Mouse (Mus musculus) embryo, embryonic 9.5 days (tissue): ENCODE data around the gene Grik4.

Source experiments
- DNase-seq: peaks from one replicate; pipeline ENCODE4 v3.0.0-alpha.2; 2017; ENCODE audit errors: extremely low spot score

Gene Grik4

DNA sequence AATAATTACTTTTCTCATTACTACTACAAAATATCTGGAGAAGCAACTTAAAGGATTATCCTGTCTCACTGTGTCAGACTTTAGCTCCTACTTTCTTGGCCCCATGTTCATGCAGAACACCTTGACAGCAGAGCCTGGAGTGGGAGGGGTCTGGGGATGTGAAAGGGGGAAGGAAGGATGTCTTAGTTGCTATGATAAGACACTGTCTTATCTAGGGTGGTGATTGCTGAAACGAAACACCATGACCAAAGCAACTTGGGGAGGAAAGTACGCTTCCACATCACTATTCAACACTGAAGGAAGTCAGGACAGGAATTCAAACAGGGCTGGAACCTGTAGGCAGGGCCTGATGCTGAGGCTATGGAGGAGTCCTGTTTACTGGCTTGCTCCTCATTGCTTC, 448.0 kb downstream of the Grik4 start:
- no peak for DNase-seq

GRCm38 (mm10) chr9:42491780-42492179, 452.5 kb downstream of the Grik4 start:
- no peak for DNase-seq

DNA sequence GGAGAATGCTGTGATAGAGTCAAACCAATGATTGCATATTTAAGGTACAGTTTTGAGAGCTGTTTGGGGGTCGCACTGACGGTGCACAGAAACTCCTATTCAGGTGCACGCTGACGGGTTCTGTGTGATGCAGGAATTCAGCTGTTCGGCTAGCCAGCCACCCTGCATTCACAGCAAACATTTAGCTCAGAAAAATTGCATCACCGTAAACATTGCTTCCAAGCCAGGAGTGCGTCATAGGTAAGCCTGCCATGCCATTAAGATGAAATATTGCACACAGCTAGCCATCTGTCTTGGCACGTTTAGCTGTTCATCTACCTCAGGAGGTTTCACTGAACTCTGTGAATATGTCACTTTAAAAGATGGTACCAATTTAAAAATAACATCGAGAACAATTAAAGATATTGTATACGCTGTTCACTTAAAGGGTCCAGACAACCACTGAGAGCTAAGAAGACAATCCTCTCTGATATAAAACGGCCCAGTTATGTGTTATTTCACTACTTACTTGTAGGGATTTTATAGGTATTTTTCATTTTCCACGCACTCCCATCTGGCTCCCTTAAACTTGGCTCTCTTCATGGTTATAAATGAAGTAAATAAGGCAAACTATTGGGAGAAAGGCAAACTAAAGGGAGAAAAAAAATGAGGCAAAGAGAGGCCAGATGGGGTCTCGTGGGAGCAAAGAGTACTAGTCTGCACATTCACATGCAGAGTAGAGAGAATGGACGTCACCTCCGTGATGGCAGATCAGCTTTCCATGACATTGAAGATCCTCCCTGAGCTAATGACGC, 453.5 kb downstream of the Grik4 start:
- DNase-seq = no peak

DNA sequence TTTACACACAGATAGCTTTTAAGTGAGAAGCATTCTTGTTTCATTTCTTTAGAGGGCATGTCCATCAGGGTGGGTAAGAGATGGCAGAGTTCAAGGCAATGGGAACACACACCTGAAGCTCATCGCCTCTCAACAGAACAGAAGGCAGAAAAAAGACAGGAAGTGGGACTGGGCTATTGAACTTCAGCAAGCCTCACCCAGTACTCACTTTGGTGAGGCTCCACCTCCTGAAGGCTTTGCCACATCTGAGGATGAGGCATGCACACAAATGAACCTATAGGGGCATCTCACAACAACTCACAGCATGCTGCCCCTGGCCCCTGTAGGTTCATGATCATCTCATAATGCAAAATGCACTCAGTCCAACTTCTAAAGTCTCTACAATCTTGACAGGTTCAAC, 456.2 kb downstream of the Grik4 start:
- DNase-seq = no peak

GRCm38 (mm10) chr9:42486913-42487312, 457.4 kb downstream of the Grik4 start:
- no peak for DNase-seq

- no peak for DNase-seq
Observed at GRCm38 (mm10) chr9:42484667-42485066, 459.6 kb downstream of the Grik4 start.

DNA sequence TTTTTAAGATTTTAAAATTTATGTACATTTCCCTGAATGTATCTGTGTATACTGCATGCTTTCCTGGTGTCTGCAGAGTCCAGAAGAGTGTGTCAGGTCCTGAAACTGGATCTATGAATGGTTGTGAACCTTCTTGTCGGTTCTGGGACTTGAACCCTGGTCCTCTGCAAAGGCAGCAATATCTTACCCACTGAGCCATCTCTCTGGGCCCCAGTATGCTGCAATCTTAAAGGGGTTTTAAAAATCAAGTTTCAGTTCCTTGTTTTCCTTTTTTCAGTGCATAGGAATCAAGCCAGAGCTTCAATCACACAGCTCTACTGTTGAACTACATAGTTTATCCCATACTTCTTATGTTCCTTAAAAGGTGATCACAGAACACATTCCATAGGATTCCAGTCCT, 461.3 kb downstream of the Grik4 start:
- no peak for DNase-seq

- DNase-seq = no peak
Observed at GRCm38 (mm10) chr9:42476166-42476565, 468.1 kb downstream of the Grik4 start.

GRCm38 (mm10) chr9:42474244-42474643, 470.0 kb downstream of the Grik4 start:
- no peak for DNase-seq

DNA sequence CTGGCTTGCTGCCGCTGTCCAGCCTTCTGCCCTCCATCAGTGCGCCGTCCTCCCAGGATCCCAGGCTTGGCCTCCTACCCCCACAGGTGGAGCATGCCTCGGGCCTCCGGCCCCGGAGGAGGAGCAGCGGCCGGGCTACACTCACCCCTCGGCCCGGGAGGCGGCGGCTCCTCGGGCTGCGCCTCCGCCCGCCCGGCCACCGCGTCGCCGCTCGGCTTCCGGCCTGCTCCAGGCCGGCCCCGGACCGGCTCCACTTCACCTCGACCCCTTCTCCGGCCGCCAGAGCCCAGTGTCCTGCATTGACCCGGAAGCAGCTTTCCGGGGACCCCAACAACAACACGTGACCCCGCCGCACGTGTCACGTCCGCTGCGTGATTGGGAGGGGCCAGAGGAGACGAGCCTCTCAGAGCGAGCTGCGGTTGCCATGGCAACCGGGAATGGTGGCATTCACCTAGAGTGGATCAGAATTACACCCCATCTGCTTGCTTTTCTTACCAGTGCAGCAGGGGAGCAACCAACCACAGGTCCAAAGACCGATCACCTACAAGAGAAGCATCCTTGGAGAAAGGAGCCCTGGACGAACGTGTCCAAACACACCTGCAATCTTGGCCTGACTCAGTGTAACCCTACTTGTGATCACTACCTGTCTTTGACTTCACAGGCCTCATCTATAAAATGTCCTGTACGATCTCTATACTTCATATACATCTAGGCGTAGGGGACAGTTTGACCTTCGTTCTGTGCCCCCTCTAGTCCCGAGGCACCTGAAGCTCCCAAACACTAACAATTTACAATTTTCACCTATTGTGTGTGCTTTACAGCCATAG, 472.2 kb downstream of the Grik4 start:
- DNase-seq = peak; percentile 93

DNA sequence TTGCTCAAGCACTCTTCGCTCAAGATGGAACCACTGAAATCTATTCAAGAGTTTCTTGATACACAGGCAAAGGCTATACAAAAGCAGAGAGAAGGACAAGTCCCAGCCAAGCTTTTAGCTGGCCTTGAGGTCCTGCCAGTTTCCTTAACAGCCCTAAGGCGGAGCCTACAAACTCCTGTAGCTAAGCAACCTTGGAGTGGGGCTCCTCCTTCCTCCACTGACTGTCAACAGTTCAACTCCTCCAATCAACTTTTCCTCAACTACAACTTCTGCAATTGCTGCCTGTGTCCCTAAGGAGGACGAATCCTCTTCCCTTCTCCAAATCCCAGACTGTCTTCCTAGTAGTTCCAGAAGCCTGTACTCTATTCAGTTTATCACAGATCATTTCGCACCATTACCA, 473.1 kb downstream of the Grik4 start:
- peak; percentile 1 for DNase-seq

GRCm38 (mm10) chr9:42469323-42469722, 475.0 kb downstream of the Grik4 start:
- no peak for DNase-seq

DNA sequence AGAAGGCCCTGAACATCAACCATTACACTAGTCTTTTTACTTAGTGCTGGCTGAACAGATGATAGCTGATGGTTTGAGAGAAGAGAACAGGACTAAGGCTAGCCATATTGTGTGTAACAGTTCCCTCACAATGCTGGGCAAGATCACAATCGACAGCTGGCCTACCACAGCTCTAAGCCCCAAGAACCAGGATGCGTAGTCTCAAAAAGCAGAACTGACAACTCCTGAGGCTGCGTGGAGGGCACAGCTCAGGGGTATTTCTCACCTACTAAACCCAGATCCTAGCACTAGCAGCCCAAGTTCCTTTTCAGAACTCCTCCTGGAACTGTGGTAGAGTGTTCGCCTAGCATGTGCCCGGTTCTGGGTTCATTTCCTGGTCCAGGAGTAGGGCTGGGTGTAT, 475.9 kb downstream of the Grik4 start:
- no peak for DNase-seq
